Mouse (Mus musculus) brown adipose tissue, adult 24 weeks (tissue): ENCODE results near the gene Ttyh3. TPM values are rescaled to one million over a fixed set of nuclear protein-coding genes. Genes with fewer than 3 reads are reported as not detected.

Experiments used
- H3K27ac ChIP-seq: fragments of 200-500 bp; replicated peaks from 2 replicates; pipeline ENCODE4 v1.5.1; 2012; ENCODE audit warnings: low read depth, mild to moderate bottlenecking, low read length
- H3K4me1 ChIP-seq: fragments of 200-500 bp; 2 replicates; pipeline ENCODE4 v1.6.1; 2012; ENCODE audit warnings: low read length, mixed read lengths; ENCODE audit not compliant: control insufficient read depth, insufficient read depth, insufficient read length
- H3K4me3 ChIP-seq: fragments of 200-500 bp; 2 replicates; pipeline ENCODE4 v1.5.1; 2012; ENCODE audit warnings: low read depth, mild to moderate bottlenecking, low read length, moderate library complexity; ENCODE audit not compliant: insufficient read depth
- polyA plus RNA-seq: library from polyadenylated mRNA; stranded (reverse); fragments of >200 nt; gene quantifications from 2 replicates; pipeline ENCODE4 v1.2.4, GENCODE M21; 2012; ENCODE audit not compliant: missing spikeins, insufficient read depth, insufficient read length

The Ttyh3 gene
- polyA plus RNA-seq, 1 experiment = 4.8 TPM

DNA sequence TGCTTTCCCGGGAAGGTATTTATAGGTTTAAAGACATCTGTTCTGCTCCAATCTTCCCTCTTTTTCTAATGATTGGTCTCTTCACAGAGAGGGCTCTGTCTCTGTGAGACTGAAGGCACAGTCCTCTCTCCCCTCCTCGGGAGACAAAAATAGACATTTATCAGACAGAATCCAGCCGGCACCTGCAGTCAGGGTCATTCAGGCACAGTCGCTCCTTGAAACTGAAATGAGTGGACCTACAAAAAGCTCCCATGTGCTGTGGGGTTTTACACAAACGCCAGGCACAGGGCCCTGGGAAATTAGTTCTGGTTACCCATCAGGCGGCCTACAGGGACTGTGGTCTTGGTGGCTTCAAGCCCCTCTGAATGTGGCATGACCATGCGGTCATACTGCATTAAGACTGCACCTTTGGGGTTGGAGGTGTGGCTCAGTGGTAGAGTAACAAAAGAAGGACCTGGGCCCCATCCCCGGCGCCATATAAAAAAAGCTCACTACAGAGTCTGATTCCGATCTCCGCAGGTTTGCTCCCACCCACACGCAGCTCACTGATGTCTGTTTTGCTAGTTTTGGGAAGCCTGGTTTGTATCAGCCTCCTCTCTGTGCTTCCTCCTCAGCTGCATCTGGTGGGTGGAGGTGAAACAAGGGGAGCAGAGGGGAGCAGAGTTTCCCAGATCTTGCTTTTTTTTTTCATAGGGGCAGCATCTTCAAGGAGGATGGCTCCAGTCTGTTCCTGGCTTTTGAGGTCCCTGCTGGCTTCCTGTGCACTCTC lies 13.2 kb upstream of the Ttyh3 start:
- no peaks in the 10 kb centered on the region for H3K4me1 ChIP-seq
- H3K4me3 ChIP-seq = no peak overlapping the region
- no peak overlapping the region for H3K27ac ChIP-seq

- no peaks in the 10 kb centered on the region for H3K4me1 ChIP-seq
- no peak overlapping the region for H3K4me3 ChIP-seq
- H3K27ac ChIP-seq = no peak overlapping the region
These were observed 12.6 kb upstream of the Ttyh3 start for GRCm38 (mm10) chr5:140661427-140661826.

GRCm38 (mm10) chr5:140660398-140660797 lies 11.6 kb upstream of the Ttyh3 start:
- H3K4me3 ChIP-seq = no peak overlapping the region
- H3K4me1 ChIP-seq = no peaks in the 10 kb centered on the region
- H3K27ac ChIP-seq = no peak overlapping the region

DNA sequence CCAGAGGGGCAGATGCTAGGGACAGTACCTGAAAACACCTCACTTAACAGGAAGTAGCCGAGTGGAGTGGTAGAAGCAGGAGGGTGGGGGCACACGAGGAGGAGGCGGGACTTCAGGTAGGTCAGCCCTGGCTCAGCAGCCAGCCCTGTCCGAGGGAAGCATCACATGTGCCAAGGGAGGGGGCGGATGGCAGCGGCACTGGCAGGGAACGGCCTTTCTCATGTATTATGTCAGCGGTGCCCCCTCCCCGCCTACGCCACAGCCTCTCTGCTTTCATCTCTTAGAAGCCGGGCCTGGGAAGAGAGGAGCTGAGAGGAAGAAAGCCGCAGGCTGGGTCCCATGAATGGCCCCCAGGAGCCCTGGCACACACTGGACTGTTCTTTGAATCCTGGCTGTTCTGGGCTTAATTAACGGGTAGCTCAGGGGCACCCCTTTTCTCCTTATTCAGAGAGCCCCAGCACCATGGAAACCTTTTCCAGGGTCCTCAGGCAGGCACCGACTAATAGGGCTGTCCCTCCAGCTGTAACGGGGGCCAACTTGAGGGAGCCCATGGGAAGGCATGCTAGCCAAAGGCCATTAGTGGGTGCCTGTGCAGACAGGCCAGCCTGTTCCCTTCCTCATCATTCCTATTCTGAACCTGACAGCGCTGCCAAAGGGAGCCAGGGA lies 10.9 kb upstream of the Ttyh3 start:
- H3K27ac ChIP-seq = no peak overlapping the region
- no peak overlapping the region for H3K4me3 ChIP-seq

DNA sequence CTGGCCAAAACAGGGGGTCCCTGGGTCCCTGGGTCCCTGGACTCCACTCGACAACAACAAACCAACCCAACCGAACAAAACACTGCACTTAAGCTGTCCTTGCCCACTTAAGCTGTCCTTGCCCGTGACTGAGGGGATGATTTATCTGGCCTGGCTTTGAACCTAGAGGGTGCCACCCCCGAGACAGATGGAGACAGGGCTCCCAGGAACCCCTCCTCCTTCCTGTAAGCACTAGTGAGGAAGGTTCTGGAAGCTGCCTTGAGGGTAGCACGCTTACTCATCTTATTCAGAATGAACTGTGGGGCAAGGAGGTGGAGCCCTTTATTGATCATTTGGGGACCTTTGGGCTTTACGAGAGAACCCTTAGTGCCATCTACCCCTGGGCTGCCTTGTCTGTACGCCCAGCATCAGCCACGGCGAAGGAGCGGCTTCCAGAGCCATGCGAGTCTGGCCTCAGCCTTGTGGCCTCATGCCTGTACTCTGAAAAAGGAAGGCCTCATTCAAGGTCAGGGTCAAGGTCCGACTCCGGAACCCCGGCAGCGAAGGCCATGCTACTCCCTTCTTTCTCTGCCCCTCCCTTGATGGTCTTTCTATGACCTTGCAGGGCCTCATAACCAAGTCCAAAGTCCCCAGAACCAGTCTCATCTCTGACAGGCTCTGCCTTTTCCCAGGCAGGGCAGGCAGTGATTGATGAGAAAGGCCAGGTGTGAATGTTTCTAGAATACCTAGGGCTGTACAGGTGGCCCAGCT lies 5.4 kb upstream of the Ttyh3 start:
- Histone ChIP-seq H3K4me1 (peaks cover 6% of the 10 kb centered on the region; the same call in 1 of the 2 replicates), H3K27ac (no peak overlapping the region), H3K4me3 (no peak overlapping the region)

More for the DNA sequence above, 10.9 kb upstream of the Ttyh3 start:
- H3K4me1 ChIP-seq = no peaks in the 10 kb centered on the region

- H3K27ac ChIP-seq = no peak overlapping the region
- no peak overlapping the region for H3K4me3 ChIP-seq
- H3K4me1 ChIP-seq = peaks cover 6% of the 10 kb centered on the region; the same call in 1 of the 2 replicates
These were observed 3.8 kb upstream of the Ttyh3 start for GRCm38 (mm10) chr5:140652587-140652986.

DNA sequence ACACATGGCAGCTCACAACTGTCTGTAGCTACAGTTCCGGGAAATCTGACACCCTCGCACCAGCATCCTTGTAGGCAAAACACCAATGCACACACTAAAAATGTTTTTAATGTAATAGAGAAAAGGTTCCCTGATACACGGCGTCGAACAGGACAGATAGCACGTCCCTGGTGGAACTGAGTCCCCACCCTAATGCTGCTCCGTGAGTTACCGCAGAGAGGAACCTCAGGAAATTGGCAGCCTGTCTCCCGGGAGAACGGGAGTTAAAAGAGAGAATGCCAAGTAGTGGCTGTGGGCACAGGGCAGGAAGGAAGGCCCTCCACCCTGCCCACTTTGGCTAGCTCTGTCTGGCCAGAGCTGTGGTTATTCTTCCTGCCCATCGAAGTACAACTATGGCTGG lies 2.4 kb upstream of the Ttyh3 start:
- H3K4me1 ChIP-seq = peaks cover 12% of the 10 kb centered on the region
- H3K4me3 ChIP-seq = no peak overlapping the region
- H3K27ac ChIP-seq = no peak overlapping the region

GRCm38 (mm10) chr5:140649881-140650414 lies 1.1 kb upstream of the Ttyh3 start:
- H3K4me1 ChIP-seq = peaks cover 12% of the 10 kb centered on the region

DNA sequence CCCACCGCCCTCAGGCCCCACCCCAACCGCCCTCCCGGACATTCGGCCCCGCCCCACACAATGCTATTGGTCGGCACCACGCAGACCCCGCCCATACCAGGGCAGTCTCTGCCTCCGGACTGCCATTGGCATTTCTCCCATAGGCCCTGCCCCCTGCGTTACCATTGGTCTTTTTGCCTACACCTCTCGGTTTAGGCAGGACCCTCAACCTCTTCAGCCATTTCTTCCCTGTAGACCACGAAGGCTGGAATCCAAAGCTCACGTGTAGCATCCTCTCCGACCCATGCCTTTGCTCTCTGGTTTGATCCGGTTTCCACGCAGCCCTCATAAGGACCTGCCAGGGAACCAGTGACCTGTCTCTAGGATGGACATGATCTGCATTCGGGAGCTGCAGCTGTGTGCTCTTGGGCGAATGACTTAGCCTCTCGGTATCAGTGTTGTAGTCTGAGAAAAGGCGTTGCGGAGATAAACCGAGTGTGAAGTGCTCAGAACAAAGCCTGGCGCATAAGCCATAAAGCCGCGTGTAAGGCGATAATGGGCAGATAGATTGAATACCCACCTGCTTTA lies 353 bp upstream of the Ttyh3 start:
- Histone ChIP-seq H3K4me1 (peaks cover 16% of the 10 kb centered on the region), H3K27ac (no peak overlapping the region)

More at GRCm38 (mm10) chr5:140649881-140650414, 1.1 kb upstream of the Ttyh3 start:
- H3K27ac ChIP-seq = no peak overlapping the region
- H3K4me3 ChIP-seq = no peak overlapping the region

GRCm38 (mm10) chr5:140647821-140648518 lies 861 bp downstream of the Ttyh3 start:
- Histone ChIP-seq H3K4me1 (peaks cover 16% of the 10 kb centered on the region), H3K27ac (no peak overlapping the region), H3K4me3 (peak overlapping the region; percentile 73)

More for the DNA sequence above, 353 bp upstream of the Ttyh3 start:
- H3K4me3 ChIP-seq = peak overlapping the region; percentile 53

DNA sequence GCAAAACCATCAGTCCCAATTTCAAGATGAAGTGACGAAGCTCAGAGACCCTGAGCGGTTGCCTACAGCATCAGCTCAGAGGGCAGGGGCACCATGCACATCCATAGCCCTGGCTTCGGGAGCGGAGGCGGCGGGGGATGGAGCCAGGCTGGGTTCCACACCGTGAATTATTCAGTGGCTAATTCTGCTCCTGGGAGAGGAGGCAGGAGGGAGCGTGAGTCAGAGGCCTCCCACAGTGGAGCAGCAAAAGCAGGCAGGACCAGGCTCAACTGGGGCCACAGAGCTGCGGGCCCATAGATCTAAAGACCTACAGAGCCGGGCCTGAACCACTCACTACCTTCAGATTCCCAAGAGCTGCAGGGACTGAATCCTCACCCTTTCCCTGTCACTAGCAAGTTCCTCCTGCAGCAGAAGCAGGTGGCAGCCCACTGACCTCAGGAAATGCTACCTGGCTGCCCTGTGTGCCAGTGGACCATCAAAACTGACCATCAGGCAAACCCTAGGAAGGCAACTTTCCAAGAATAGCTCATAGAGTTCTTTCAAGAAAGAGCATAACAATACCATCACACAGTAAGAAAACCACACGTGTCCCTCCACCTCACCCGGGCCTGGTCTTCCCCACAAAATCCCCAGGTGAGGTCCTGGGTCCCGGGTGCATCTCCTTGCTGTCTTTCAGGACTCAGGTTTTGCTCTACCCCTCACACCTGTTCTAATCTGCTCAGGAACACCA lies 1.6 kb downstream of the Ttyh3 start:
- Histone ChIP-seq H3K4me3 (peak overlapping the region; percentile 73), H3K4me1 (peaks cover 16% of the 10 kb centered on the region), H3K27ac (no peak overlapping the region)

DNA sequence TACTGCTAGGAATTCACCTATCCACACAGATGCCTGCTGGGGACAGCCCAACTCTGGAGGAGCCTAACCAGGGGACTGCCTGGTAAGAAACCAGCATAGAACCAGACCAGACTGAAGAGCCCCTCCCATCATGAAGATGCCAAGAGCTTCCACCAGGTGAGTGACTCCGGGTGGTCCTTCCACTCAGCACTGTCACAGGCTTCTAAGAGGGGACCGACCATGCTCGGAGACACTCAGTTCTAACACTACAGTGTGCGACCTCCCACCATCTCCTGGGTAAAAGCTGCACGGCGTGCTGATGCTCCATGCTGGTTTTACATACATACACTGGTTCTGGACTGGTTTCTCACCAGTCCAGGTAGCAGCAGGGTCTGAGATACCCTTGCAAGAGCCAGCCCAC lies 2.7 kb downstream of the Ttyh3 start:
- Histone ChIP-seq H3K4me3 (no peak overlapping the region), H3K27ac (no peak overlapping the region), H3K4me1 (peaks cover 14% of the 10 kb centered on the region)

GRCm38 (mm10) chr5:140645454-140645853 lies 3.4 kb downstream of the Ttyh3 start:
- H3K4me1 ChIP-seq = peaks cover 20% of the 10 kb centered on the region
- H3K4me3 ChIP-seq = no peak overlapping the region
- H3K27ac ChIP-seq = no peak overlapping the region

GRCm38 (mm10) chr5:140644702-140645201 lies 4.1 kb downstream of the Ttyh3 start:
- no peak overlapping the region for H3K4me3 ChIP-seq
- H3K4me1 ChIP-seq = peaks cover 20% of the 10 kb centered on the region
- no peak overlapping the region for H3K27ac ChIP-seq
